Mouse (Mus musculus): ENCODE measurements around the gene Orc5.

- no peak for TF ChIP-seq POLR2A (IDR thresholded peaks at IDR 0.05; ENCODE audit: insufficient read depth, low read depth, low read length)
- TF ChIP-seq CTCF (IDR thresholded peaks at IDR 0.05; ENCODE audit: insufficient read depth, low read depth, low read length) = no peak
Measured at GRCm38 (mm10) chr5:22574751-22575150, 24.5 kb upstream of the Orc5 start.
